Mouse (Mus musculus): ENCODE results near the gene Frmd8.

The Frmd8 gene

GRCm38 (mm10) chr19:5803041-5803880 is 71.8 kb downstream of the Frmd8 start:
- Histone ChIP-seq H3K36me3 (ENCODE audit: insufficient read depth, low read length) (peaks cover 32% of the 10 kb centered on the region), H3K9me3 (ENCODE audit: low read length) (no peaks in the 10 kb centered on the region), H3K4me3 (replicated peaks; ENCODE audit: low read length) (peak overlapping the region; percentile 92), H3K4me1 (replicated peaks; ENCODE audit: low read depth, low read length) (peaks cover 42% of the 10 kb centered on the region), H3K27me3 (ENCODE audit: insufficient read depth, low read length) (no peaks in the 10 kb centered on the region)
- TF ChIP-seq CTCF (conservative IDR thresholded peaks at IDR 0.05; ENCODE audit: low read length) (no peak), POU5F1 (IDR thresholded peaks at IDR 0.05; ENCODE audit: borderline replicate concordance, low read length) (no peak), NANOG (IDR thresholded peaks at IDR 0.05; ENCODE audit: borderline replicate concordance, low read length) (no peak)

- Histone ChIP-seq H3K4me1 (replicated peaks; ENCODE audit: low read depth, low read length) (peaks cover 41% of the 10 kb centered on the region), H3K27me3 (ENCODE audit: insufficient read depth, low read length) (no peaks in the 10 kb centered on the region), H3K9me3 (ENCODE audit: low read length) (no peaks in the 10 kb centered on the region), H3K36me3 (ENCODE audit: insufficient read depth, low read length) (peaks cover 37% of the 10 kb centered on the region), H3K4me3 (replicated peaks; ENCODE audit: low read length) (peak overlapping the region; percentile 92)
- TF ChIP-seq NANOG (IDR thresholded peaks at IDR 0.05; ENCODE audit: borderline replicate concordance, low read length) (no peak), CTCF (conservative IDR thresholded peaks at IDR 0.05; ENCODE audit: low read length) (no peak), POU5F1 (IDR thresholded peaks at IDR 0.05; ENCODE audit: borderline replicate concordance, low read length) (no peak)
Observed at GRCm38 (mm10) chr19:5802787-5803040, 72.4 kb downstream of the Frmd8 start.

- Histone ChIP-seq H3K4me1 (replicated peaks; ENCODE audit: low read depth, low read length) (peaks cover 41% of the 10 kb centered on the region), H3K4me3 (replicated peaks; ENCODE audit: low read length) (peak overlapping the region; percentile 92), H3K36me3 (ENCODE audit: insufficient read depth, low read length) (peaks cover 43% of the 10 kb centered on the region), H3K9me3 (ENCODE audit: low read length) (no peaks in the 10 kb centered on the region), H3K27me3 (ENCODE audit: insufficient read depth, low read length) (no peaks in the 10 kb centered on the region)
- TF ChIP-seq POU5F1 (IDR thresholded peaks at IDR 0.05; ENCODE audit: borderline replicate concordance, low read length) (no peak), CTCF (conservative IDR thresholded peaks at IDR 0.05; ENCODE audit: low read length) (no peak), NANOG (IDR thresholded peaks at IDR 0.05; ENCODE audit: borderline replicate concordance, low read length) (no peak)
Observed at GRCm38 (mm10) chr19:5802011-5802786, 72.9 kb downstream of the Frmd8 start.

GRCm38 (mm10) chr19:5801432-5801964 is 73.6 kb downstream of the Frmd8 start:
- peak overlapping the region; percentile 92 for H3K4me3 ChIP-seq (replicated peaks; ENCODE audit: low read length)
- peaks cover 50% of the 10 kb centered on the region for H3K36me3 ChIP-seq (ENCODE audit: insufficient read depth, low read length)
- no peak for TF ChIP-seq POU5F1 (IDR thresholded peaks at IDR 0.05; ENCODE audit: borderline replicate concordance, low read length)
- TF ChIP-seq CTCF (conservative IDR thresholded peaks at IDR 0.05; ENCODE audit: low read length): no peak
- TF ChIP-seq NANOG (IDR thresholded peaks at IDR 0.05; ENCODE audit: borderline replicate concordance, low read length): no peak
- H3K9me3 ChIP-seq (ENCODE audit: low read length): no peaks in the 10 kb centered on the region
- H3K4me1 ChIP-seq (replicated peaks; ENCODE audit: low read depth, low read length): peaks cover 42% of the 10 kb centered on the region
- H3K27me3 ChIP-seq (ENCODE audit: insufficient read depth, low read length): no peaks in the 10 kb centered on the region

GRCm38 (mm10) chr19:5800632-5801431 is 74.2 kb downstream of the Frmd8 start:
- no peak for TF ChIP-seq POU5F1 (IDR thresholded peaks at IDR 0.05; ENCODE audit: borderline replicate concordance, low read length)
- TF ChIP-seq CTCF (conservative IDR thresholded peaks at IDR 0.05; ENCODE audit: low read length): no peak
- no peak for TF ChIP-seq NANOG (IDR thresholded peaks at IDR 0.05; ENCODE audit: borderline replicate concordance, low read length)
- H3K27me3 ChIP-seq (ENCODE audit: insufficient read depth, low read length): no peaks in the 10 kb centered on the region
- peak overlapping the region; percentile 92 for H3K4me3 ChIP-seq (replicated peaks; ENCODE audit: low read length)
- H3K36me3 ChIP-seq (ENCODE audit: insufficient read depth, low read length): peaks cover 56% of the 10 kb centered on the region
- peaks cover 39% of the 10 kb centered on the region for H3K4me1 ChIP-seq (replicated peaks; ENCODE audit: low read depth, low read length)
- H3K9me3 ChIP-seq (ENCODE audit: low read length): no peaks in the 10 kb centered on the region

GRCm38 (mm10) chr19:5800350-5800631 is 74.8 kb downstream of the Frmd8 start:
- no peaks in the 10 kb centered on the region for H3K9me3 ChIP-seq (ENCODE audit: low read length)
- H3K27me3 ChIP-seq (ENCODE audit: insufficient read depth, low read length): no peaks in the 10 kb centered on the region
- H3K4me1 ChIP-seq (replicated peaks; ENCODE audit: low read depth, low read length): peaks cover 37% of the 10 kb centered on the region
- H3K4me3 ChIP-seq (replicated peaks; ENCODE audit: low read length): peak overlapping the region; percentile 92
- TF ChIP-seq CTCF (conservative IDR thresholded peaks at IDR 0.05; ENCODE audit: low read length): no peak
- no peak for TF ChIP-seq POU5F1 (IDR thresholded peaks at IDR 0.05; ENCODE audit: borderline replicate concordance, low read length)
- TF ChIP-seq NANOG (IDR thresholded peaks at IDR 0.05; ENCODE audit: borderline replicate concordance, low read length): no peak
- H3K36me3 ChIP-seq (ENCODE audit: insufficient read depth, low read length): peaks cover 62% of the 10 kb centered on the region
